Mouse (Mus musculus): ENCODE results near the gene Zdhhc22. TPM values are rescaled to one million over a fixed set of nuclear protein-coding genes. Genes with fewer than 3 reads are reported as not detected.

The Zdhhc22 gene
- polyA plus RNA-seq, 1 experiment from 2014 or later, result 0.17 TPM

GRCm38 (mm10) chr12:87026109-87026870 lies 36.1 kb upstream of the Zdhhc22 start:
- H3K27ac ChIP-seq (ENCODE audit: low read depth, low read length), result no peak overlapping the region
- WGBS, result 4% methylated on average over 30 of the region's 30 CpGs

GRCm38 (mm10) chr12:87023456-87023855 lies 33.2 kb upstream of the Zdhhc22 start:
- no peak overlapping the region for H3K4me3 ChIP-seq (ENCODE audit: low read depth, low read length)
- no peak overlapping the region for H3K4me2 ChIP-seq (ENCODE audit: low read depth, low read length, severe bottlenecking)
- no peaks in the 10 kb centered on the region for H3K36me3 ChIP-seq (ENCODE audit: control insufficient read depth, insufficient read depth, low read length)
- ATAC-seq (replicated peaks; ENCODE audit: low FRiP score) (no peak), DNase-seq (ENCODE audit: low spot score) (no peak)
- peaks cover 5% of the 10 kb centered on the region; the same call in 1 of the 2 replicates for H3K27me3 ChIP-seq (ENCODE audit: control insufficient read depth, insufficient read depth, low read length)
- H3K4me1 ChIP-seq (replicated peaks; ENCODE audit: control insufficient read depth, insufficient read depth, low read length), result 0 out of 2 replicates have a peak, but pooled peaks cover 4% of the 10 kb centered on the region
- 86% methylated on average over 3 of the region's 3 CpGs for WGBS
- no peaks in the 10 kb centered on the region for H3K9me3 ChIP-seq (ENCODE audit: control insufficient read depth, low read length)
- H3K9ac ChIP-seq (ENCODE audit: low read length), result no peak overlapping the region
- H3K27ac ChIP-seq (ENCODE audit: low read depth, low read length), result no peak overlapping the region

More at GRCm38 (mm10) chr12:87026109-87026870, 36.1 kb upstream of the Zdhhc22 start:
- peak overlapping the region; percentile 28 for H3K4me3 ChIP-seq (ENCODE audit: low read depth, low read length)
- H3K27me3 ChIP-seq (ENCODE audit: control insufficient read depth, insufficient read depth, low read length), result peaks cover 5% of the 10 kb centered on the region; the same call in 1 of the 2 replicates
- peak; percentile 66 for DNase-seq (ENCODE audit: low spot score)
- peak; percentile 46; the same call in 1 of the 2 replicates for ATAC-seq (replicated peaks; ENCODE audit: low FRiP score)
- H3K4me2 ChIP-seq (ENCODE audit: low read depth, low read length, severe bottlenecking), result peak overlapping the region; percentile 65
- no peaks in the 10 kb centered on the region for H3K9me3 ChIP-seq (ENCODE audit: control insufficient read depth, low read length)
- H3K36me3 ChIP-seq (ENCODE audit: control insufficient read depth, insufficient read depth, low read length), result no peaks in the 10 kb centered on the region
- peak overlapping the region; percentile 43 for H3K9ac ChIP-seq (ENCODE audit: low read length)
- 0 out of 2 replicates have a peak, but pooled peaks cover 4% of the 10 kb centered on the region for H3K4me1 ChIP-seq (replicated peaks; ENCODE audit: control insufficient read depth, insufficient read depth, low read length)

- Histone ChIP-seq H3K4me3 (ENCODE audit: low read depth, low read length) (no peak overlapping the region), H3K36me3 (ENCODE audit: control insufficient read depth, insufficient read depth, low read length) (no peaks in the 10 kb centered on the region), H3K9ac (ENCODE audit: low read length) (no peak overlapping the region), H3K27ac (ENCODE audit: low read depth, low read length) (no peak overlapping the region), H3K9me3 (ENCODE audit: control insufficient read depth, low read length) (no peaks in the 10 kb centered on the region), H3K4me1 (replicated peaks; ENCODE audit: control insufficient read depth, insufficient read depth, low read length) (0 out of 2 replicates have a peak, but pooled peaks cover 4% of the 10 kb centered on the region), H3K4me2 (ENCODE audit: low read depth, low read length, severe bottlenecking) (no peak overlapping the region), H3K27me3 (ENCODE audit: control insufficient read depth, insufficient read depth, low read length) (peaks cover 2% of the 10 kb centered on the region; the same call in 1 of the 2 replicates)
- ATAC-seq (replicated peaks; ENCODE audit: low FRiP score) (no peak), DNase-seq (ENCODE audit: low spot score) (no peak)
- WGBS, result 92% methylated on average over 2 of the region's 2 CpGs
Observed at GRCm38 (mm10) chr12:87022006-87022405, 31.8 kb upstream of the Zdhhc22 start.

- no peak for ATAC-seq (replicated peaks; ENCODE audit: low FRiP score)
- no peak within 1 kb of the TSS for H3K4me3 ChIP-seq (ENCODE audit: low read depth, low read length)
- WGBS, result 78% methylated on average over 6 of the region's 6 CpGs
- no peaks in the 10 kb centered on the region; the same call in 1 of the 2 replicates for H3K27me3 ChIP-seq (ENCODE audit: control insufficient read depth, insufficient read depth, low read length)
- no peaks in the 10 kb centered on the region for H3K9me3 ChIP-seq (ENCODE audit: control insufficient read depth, low read length)
- DNase-seq (ENCODE audit: low spot score), result peak; percentile 18
- H3K4me1 ChIP-seq (replicated peaks; ENCODE audit: control insufficient read depth, insufficient read depth, low read length), result no peaks in the 10 kb centered on the region
- H3K27ac ChIP-seq (ENCODE audit: low read depth, low read length), result no peak within 1 kb of the TSS
- H3K36me3 ChIP-seq (ENCODE audit: control insufficient read depth, insufficient read depth, low read length), result no peaks in the 10 kb centered on the region
- no peak within 1 kb of the TSS for H3K4me2 ChIP-seq (ENCODE audit: low read depth, low read length, severe bottlenecking)
- no peak within 1 kb of the TSS for H3K9ac ChIP-seq (ENCODE audit: low read length)
Observed at GRCm38 (mm10) chr12:87021040-87021439, 30.8 kb upstream of the Zdhhc22 start, which contains the start of gene Tmem63c. Gene Tmem63c (plus strand): TSS chr12:87021340.

- WGBS, result 87% methylated on average over 2 of the region's 2 CpGs
- ATAC-seq (replicated peaks; ENCODE audit: low FRiP score), result no peak
- Histone ChIP-seq H3K36me3 (ENCODE audit: control insufficient read depth, insufficient read depth, low read length) (no peaks in the 10 kb centered on the region), H3K4me3 (ENCODE audit: low read depth, low read length) (no peak overlapping the region), H3K4me2 (ENCODE audit: low read depth, low read length, severe bottlenecking) (no peak overlapping the region), H3K27me3 (ENCODE audit: control insufficient read depth, insufficient read depth, low read length) (no peaks in the 10 kb centered on the region), H3K4me1 (replicated peaks; ENCODE audit: control insufficient read depth, insufficient read depth, low read length) (no peaks in the 10 kb centered on the region), H3K9ac (ENCODE audit: low read length) (no peak overlapping the region), H3K9me3 (ENCODE audit: control insufficient read depth, low read length) (no peaks in the 10 kb centered on the region), H3K27ac (ENCODE audit: low read depth, low read length) (no peak overlapping the region)
- DNase-seq (ENCODE audit: low spot score), result peak; percentile 2
Observed at GRCm38 (mm10) chr12:87018756-87019155, 28.5 kb upstream of the Zdhhc22 start.

GRCm38 (mm10) chr12:87017041-87017440 lies 26.8 kb upstream of the Zdhhc22 start:
- no peak overlapping the region for H3K9ac ChIP-seq (ENCODE audit: low read length)
- no peak for ATAC-seq (replicated peaks; ENCODE audit: low FRiP score)
- no peaks in the 10 kb centered on the region for H3K9me3 ChIP-seq (ENCODE audit: control insufficient read depth, low read length)
- DNase-seq (ENCODE audit: low spot score), result peak; percentile 62
- H3K4me3 ChIP-seq (ENCODE audit: low read depth, low read length), result no peak overlapping the region
- no peaks in the 10 kb centered on the region for H3K4me1 ChIP-seq (replicated peaks; ENCODE audit: control insufficient read depth, insufficient read depth, low read length)
- H3K4me2 ChIP-seq (ENCODE audit: low read depth, low read length, severe bottlenecking), result no peak overlapping the region
- H3K36me3 ChIP-seq (ENCODE audit: control insufficient read depth, insufficient read depth, low read length), result no peaks in the 10 kb centered on the region
- H3K27ac ChIP-seq (ENCODE audit: low read depth, low read length), result no peak overlapping the region
- 44% methylated on average over 3 of the region's 3 CpGs for WGBS
- no peaks in the 10 kb centered on the region for H3K27me3 ChIP-seq (ENCODE audit: control insufficient read depth, insufficient read depth, low read length)

GRCm38 (mm10) chr12:87004596-87004995 lies 14.4 kb upstream of the Zdhhc22 start:
- no peaks in the 10 kb centered on the region for H3K27me3 ChIP-seq (ENCODE audit: control insufficient read depth, insufficient read depth, low read length)
- no peak overlapping the region for H3K4me2 ChIP-seq (ENCODE audit: low read depth, low read length, severe bottlenecking)
- H3K9ac ChIP-seq (ENCODE audit: low read length), result no peak overlapping the region
- no peak overlapping the region for H3K27ac ChIP-seq (ENCODE audit: low read depth, low read length)
- no peak for ATAC-seq (replicated peaks; ENCODE audit: low FRiP score)
- 77% methylated on average over 4 of the region's 4 CpGs for WGBS
- H3K36me3 ChIP-seq (ENCODE audit: control insufficient read depth, insufficient read depth, low read length), result no peaks in the 10 kb centered on the region
- H3K9me3 ChIP-seq (ENCODE audit: control insufficient read depth, low read length), result no peaks in the 10 kb centered on the region
- no peaks in the 10 kb centered on the region for H3K4me1 ChIP-seq (replicated peaks; ENCODE audit: control insufficient read depth, insufficient read depth, low read length)
- no peak overlapping the region for H3K4me3 ChIP-seq (ENCODE audit: low read depth, low read length)
- peak; percentile 30 for DNase-seq (ENCODE audit: low spot score)

- Histone ChIP-seq H3K9me3 (ENCODE audit: control insufficient read depth, low read length) (no peaks in the 10 kb centered on the region), H3K4me1 (replicated peaks; ENCODE audit: control insufficient read depth, insufficient read depth, low read length) (no peaks in the 10 kb centered on the region), H3K27ac (ENCODE audit: low read depth, low read length) (no peak overlapping the region), H3K27me3 (ENCODE audit: control insufficient read depth, insufficient read depth, low read length) (no peaks in the 10 kb centered on the region), H3K4me3 (ENCODE audit: low read depth, low read length) (no peak overlapping the region), H3K4me2 (ENCODE audit: low read depth, low read length, severe bottlenecking) (no peak overlapping the region), H3K36me3 (ENCODE audit: control insufficient read depth, insufficient read depth, low read length) (no peaks in the 10 kb centered on the region), H3K9ac (ENCODE audit: low read length) (no peak overlapping the region)
- no peak for ATAC-seq (replicated peaks; ENCODE audit: low FRiP score)
- no peak for DNase-seq (ENCODE audit: low spot score)
- WGBS, result 51% methylated on average over 3 of the region's 3 CpGs
Observed at GRCm38 (mm10) chr12:87003606-87004005, 13.4 kb upstream of the Zdhhc22 start.

Measured in forebrain, embryonic 11.5 days (tissue).